ENCODE assay signal across 16 mouse cellular contexts in genomic region chr6:134065018-134065725, GRCm38 (mm10). TPM values are rescaled to one million over a fixed set of nuclear protein-coding genes. Genes with fewer than 3 reads are reported as not detected.
DNase-seq lines count a peak whose midpoint lies in the region; ATAC-seq and TF ChIP-seq lines count a peak whose summit lies in the region.
"Had no signal": no experiment of that assay in that cellular context is flagged by ENCODE, and none has a peak within 500 bp of the region (broad histone marks: within the 10 kb centered on the region; RNA-seq: fewer than 3 reads in every experiment).

No protein-coding gene starts in this region.

- TF ChIP-seq POLR2A in bone marrow, adult 2 months (IDR thresholded peaks at IDR 0.05; ENCODE audit: borderline replicate concordance, control insufficient read depth, low read depth, low read length) = no peak

- H3K27me3 ChIP-seq in kidney, embryonic 16.5 days (ENCODE audit: insufficient read depth, low read length) = no peaks in the 10 kb centered on the region
- H3K27me3 ChIP-seq: embryonic facial prominence, embryonic 15.5 days; limb, embryonic 13.5 days; midbrain, embryonic 13.5 days; neural tube, embryonic 13.5 days had no signal

- H3K4me1 ChIP-seq in kidney, embryonic 16.5 days (ENCODE audit: insufficient read depth, low read length) = peaks cover 8% of the 10 kb centered on the region; the same call in 1 of the 2 replicates
- peaks cover 6% of the 10 kb centered on the region; the same call in 1 of the 2 replicates for H3K4me1 ChIP-seq in bone marrow, adult 2 months (ENCODE audit: control insufficient read depth, insufficient read depth, low read length)

- no peak overlapping the region for H3K9ac ChIP-seq in kidney, embryonic 16.5 days (replicated peaks; ENCODE audit: low read length)
- H3K9ac ChIP-seq: embryonic facial prominence, embryonic 15.5 days; limb, embryonic 13.5 days; midbrain, embryonic 13.5 days; neural tube, embryonic 13.5 days had no signal

- H3K36me3 ChIP-seq in kidney, embryonic 16.5 days (ENCODE audit: insufficient read depth, low read length) = no peaks in the 10 kb centered on the region
- H3K36me3 ChIP-seq: neural tube, embryonic 13.5 days had no signal

- peak; percentile 43 to 45 for DNase-seq in kidney, adult 8-10 months
- DNase-seq in 416B (ENCODE audit: low read depth) = peak; percentile 74
- peak; percentile 69 for DNase-seq in lung, postnatal 36 days
- no peak for DNase-seq in adrenal gland, postnatal 4 days (ENCODE audit: low spot score in 2 of 2)
- no peak for DNase-seq in left cerebral cortex, adult 11 months (ENCODE audit: low spot score)
- DNase-seq in frontal cortex, postnatal 25 days (ENCODE audit: low spot score in 2 of 2) = no peak
- DNase-seq: adrenal gland, postnatal 36 days; cerebellum, postnatal 25 days; heart, postnatal 4 days; right cerebral cortex, postnatal 14 days had no signal

- no peaks in the 10 kb centered on the region for H3K9me3 ChIP-seq in kidney, embryonic 16.5 days (ENCODE audit: low read length)
- H3K9me3 ChIP-seq: embryonic facial prominence, embryonic 15.5 days; limb, embryonic 13.5 days; midbrain, embryonic 13.5 days; neural tube, embryonic 13.5 days had no signal

- no peak for ATAC-seq in kidney, embryonic 16.5 days (ENCODE audit: low FRiP score, low TSS enrichment)
- ATAC-seq: midbrain, embryonic 13.5 days had no signal

- TF ChIP-seq CTCF in bone marrow, adult 2 months (IDR thresholded peaks at IDR 0.05; ENCODE audit: control insufficient read depth, insufficient read depth, low read length) = no peak

- no peak overlapping the region for H3K4me2 ChIP-seq in kidney, embryonic 16.5 days (replicated peaks; ENCODE audit: low read depth, low read length)
- H3K4me2 ChIP-seq: embryonic facial prominence, embryonic 15.5 days; limb, embryonic 13.5 days; midbrain, embryonic 13.5 days; neural tube, embryonic 13.5 days had no signal

- H3K27ac ChIP-seq in kidney, embryonic 16.5 days (ENCODE audit: low read length) = no peak overlapping the region
- H3K27ac ChIP-seq in bone marrow, adult 2 months (ENCODE audit: control insufficient read depth, insufficient read depth, low read depth, low read length, poor library complexity) = peak overlapping the region; percentile 83
- H3K27ac ChIP-seq: embryonic facial prominence, embryonic 15.5 days; limb, embryonic 13.5 days; midbrain, embryonic 13.5 days; neural tube, embryonic 13.5 days had no signal

- WGBS in kidney, embryonic 16.5 days = 69% methylated on average over 11 of the region's 11 CpGs
- WGBS in bone marrow, adult 2 months = 21% methylated on average over 11 of the region's 11 CpGs

- H3K4me3 ChIP-seq in kidney, embryonic 16.5 days (ENCODE audit: low read length) = no peak overlapping the region
- H3K4me3 ChIP-seq in bone marrow, adult 2 months (replicated peaks; ENCODE audit: control insufficient read depth, low read depth, low read length) = no peak overlapping the region
- H3K4me3 ChIP-seq: embryonic facial prominence, embryonic 15.5 days; limb, embryonic 13.5 days; midbrain, embryonic 13.5 days; neural tube, embryonic 13.5 days had no signal

RNA-seq across cellular contexts. Expression of gene Etv6, which starts 29.7 kb away (rescaled TPM):
- 12.6 and 13.5 TPM in 2 replicates for polyA plus RNA-seq in kidney, embryonic 16.5 days (2015; fragmentation: Nextera tagmentation; extraction: Ambion mirVana)
- 6.6 and 10.9 TPM in 2 replicates for polyA plus RNA-seq in bone marrow, adult 2 months (2011; ENCODE audit: insufficient read depth, insufficient read length, low replicate concordance, missing spikeins)
- total RNA-seq in adrenal gland, postnatal 4 days (2021) = 10 to 100 TPM; 47.8 TPM

Comparison
In these comparisons a context has a peak if more than half of its experiments do, and no peak if none do; other contexts are left out.
1. DNase-seq: peak in kidney, adult 8-10 months (2 of 2), 416B (single experiment) and lung, postnatal 36 days (single experiment); none in adrenal gland, postnatal 4 days (0 of 2), left cerebral cortex, adult 11 months (single experiment) and frontal cortex, postnatal 25 days (0 of 2).